Comparison of ENCODE assay signal across 7 mouse cellular contexts in genomic region chr5:146331131-146331530, GRCm38 (mm10). TPM values are rescaled to one million over a fixed set of nuclear protein-coding genes. Genes with fewer than 3 reads are reported as not detected.
"Had no signal": no experiment of that assay in that cellular context is flagged by ENCODE, and none has a peak within 500 bp of the region (broad histone marks: within the 10 kb centered on the region; RNA-seq: fewer than 3 reads in every experiment).

No protein-coding gene starts in this region.

- H3K36me3 ChIP-seq: lung, embryonic 15.5 days; neural tube, embryonic 12.5 days had no signal

- H3K9me3 ChIP-seq: lung, embryonic 15.5 days; neural tube, embryonic 12.5 days had no signal

- ATAC-seq: hindbrain, embryonic 16.5 days; inflammation-experienced regulatory T-cells, adult 6 months; intestine, postnatal 0 days had no signal

- H3K9ac ChIP-seq: lung, embryonic 15.5 days; neural tube, embryonic 12.5 days had no signal

- H3K4me2 ChIP-seq: lung, embryonic 15.5 days; neural tube, embryonic 12.5 days had no signal

- H3K4me3 ChIP-seq: left cerebral cortex, adult 2 months; lung, embryonic 15.5 days; myocyte; neural tube, embryonic 12.5 days had no signal

- H3K27me3 ChIP-seq: lung, embryonic 15.5 days; neural tube, embryonic 12.5 days had no signal

- H3K27ac ChIP-seq: left cerebral cortex, adult 2 months; lung, embryonic 15.5 days; neural tube, embryonic 12.5 days had no signal

- H3K4me1 ChIP-seq: lung, embryonic 15.5 days; neural tube, embryonic 12.5 days had no signal

RNA-seq across cellular contexts. Expression of gene Wasf3, which starts 53.7 kb away (rescaled TPM):
- polyA plus RNA-seq: inflammation-experienced regulatory T-cells, adult 6 months; myocyte had no signal
